Comparison of ENCODE assay signal across 27 mouse cellular contexts in the genomic region with DNA sequence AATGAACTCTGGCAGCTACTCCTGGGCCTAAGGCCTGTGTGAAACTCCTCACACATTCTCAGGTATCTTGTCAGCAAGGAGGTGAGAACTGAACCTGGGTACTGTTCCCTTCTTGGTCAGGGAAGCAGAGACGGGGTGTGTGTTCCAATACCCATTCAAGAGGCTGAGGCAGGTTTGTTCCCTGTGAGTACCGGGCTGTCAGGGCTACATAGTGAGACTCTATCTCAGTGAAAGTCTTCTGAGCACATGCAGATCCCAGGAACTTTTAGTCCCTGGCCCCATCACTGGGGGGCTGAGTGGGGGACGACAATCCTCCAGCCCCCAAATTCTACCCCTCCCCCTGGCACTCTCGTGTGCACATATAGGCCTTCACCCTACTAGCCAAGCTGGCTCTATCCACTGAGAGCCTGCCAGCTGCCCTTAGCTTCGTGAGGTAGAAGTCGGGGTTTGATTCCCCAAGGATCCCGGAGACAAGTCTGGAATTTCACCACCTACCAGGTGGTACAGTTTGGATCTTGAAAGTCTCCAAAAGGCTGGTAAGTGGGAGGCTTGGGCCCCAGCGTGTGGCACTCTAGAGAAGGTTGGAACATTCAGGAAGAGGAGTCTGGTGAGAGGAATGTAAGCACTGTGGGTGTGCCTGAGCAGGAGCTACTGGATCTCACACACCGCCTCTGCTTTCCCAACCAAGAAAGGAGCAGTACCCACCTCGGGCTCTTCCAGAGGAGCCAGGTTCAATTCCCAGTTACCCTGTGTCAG. TPM values are rescaled to one million over a fixed set of nuclear protein-coding genes. Genes with fewer than 3 reads are reported as not detected.
DNase-seq lines count a peak whose midpoint lies in the region; ATAC-seq and TF ChIP-seq lines count a peak whose summit lies in the region.
"Had no signal": no experiment of that assay in that cellular context is flagged by ENCODE, and none has a peak within 500 bp of the region (broad histone marks: within the 10 kb centered on the region; RNA-seq: fewer than 3 reads in every experiment).

No protein-coding gene starts in this region.

- peak; percentile 67 for DNase-seq in heart, adult 11 months
- no peak for DNase-seq in liver
- DNase-seq in urinary bladder, postnatal 4 days (ENCODE audit: low spot score in 2 of 2): peak; percentile 12 to 52
- no peak for DNase-seq in urinary bladder, adult 18-20 months (ENCODE audit: low spot score in 2 of 2)
- DNase-seq in forebrain, postnatal 0 days: no peak
- DNase-seq: adrenal gland, adult 2 months; adrenal gland, postnatal 14 days; cerebellum, adult 11-12 months; cerebellum, adult 8-10 months; cerebellum, postnatal 14 days; gastrocnemius, postnatal 25 days; heart, adult 2 months; heart, postnatal 14 days; heart, postnatal 4 days; kidney, adult 11 months had no signal

- H3K36me3 ChIP-seq in heart, embryonic 12.5 days: no peaks in the 10 kb centered on the region
- no peaks in the 10 kb centered on the region for H3K36me3 ChIP-seq in liver, embryonic 12.5 days
- H3K36me3 ChIP-seq in forebrain, postnatal 0 days (ENCODE audit: insufficient read depth): no peaks in the 10 kb centered on the region
- H3K36me3 ChIP-seq: forebrain, embryonic 12.5 days; forebrain, embryonic 15.5 days; heart, embryonic 15.5 days had no signal

- no peak for TF ChIP-seq CTCF in forebrain, postnatal 0 days (IDR thresholded peaks at IDR 0.05; ENCODE audit: low read depth)

- no peaks in the 10 kb centered on the region for H3K27me3 ChIP-seq in heart, embryonic 12.5 days (replicated peaks)
- H3K27me3 ChIP-seq in liver, embryonic 12.5 days (replicated peaks): no peaks in the 10 kb centered on the region
- no peaks in the 10 kb centered on the region for H3K27me3 ChIP-seq in forebrain, postnatal 0 days (ENCODE audit: insufficient read depth, low read length)
- H3K27me3 ChIP-seq: forebrain, embryonic 12.5 days; forebrain, embryonic 15.5 days; heart, embryonic 15.5 days had no signal

- H3K4me1 ChIP-seq in heart, embryonic 12.5 days (replicated peaks): peaks cover 17% of the 10 kb centered on the region
- peaks cover 62% of the 10 kb centered on the region for H3K4me1 ChIP-seq in liver, embryonic 12.5 days
- no peaks in the 10 kb centered on the region for H3K4me1 ChIP-seq in forebrain, postnatal 0 days (ENCODE audit: insufficient read depth)
- H3K4me1 ChIP-seq: forebrain, embryonic 12.5 days; forebrain, embryonic 15.5 days had no signal

- H3K4me3 ChIP-seq in heart, embryonic 12.5 days: no peak overlapping the region
- H3K4me3 ChIP-seq in liver, embryonic 12.5 days: no peak overlapping the region
- H3K4me3 ChIP-seq in forebrain, postnatal 0 days (ENCODE audit: low read depth, low read length): no peak overlapping the region
- H3K4me3 ChIP-seq: forebrain, embryonic 12.5 days; forebrain, embryonic 15.5 days; heart, adult 2 months; heart, embryonic 15.5 days had no signal

- WGBS in heart, embryonic 12.5 days: 69% methylated on average over 10 of the region's 10 CpGs
- whole genome bisulfite sequencing in liver, embryonic 12.5 days (ENCODE audit: insufficient replicate concordance): 80% methylated on average over 10 of the region's 10 CpGs
- 82% methylated on average over 10 of the region's 10 CpGs for WGBS in forebrain, postnatal 0 days

- no peak overlapping the region for H3K4me2 ChIP-seq in heart, embryonic 12.5 days
- no peak overlapping the region for H3K4me2 ChIP-seq in liver, embryonic 12.5 days
- no peak overlapping the region for H3K4me2 ChIP-seq in forebrain, postnatal 0 days (ENCODE audit: low read depth)
- H3K4me2 ChIP-seq: forebrain, embryonic 12.5 days; forebrain, embryonic 15.5 days; heart, embryonic 11.5 days; heart, embryonic 15.5 days; hindbrain, embryonic 14.5 days had no signal

- H3K9me3 ChIP-seq in heart, embryonic 12.5 days (replicated peaks): no peaks in the 10 kb centered on the region
- H3K9me3 ChIP-seq in liver, embryonic 12.5 days (replicated peaks): no peaks in the 10 kb centered on the region
- no peaks in the 10 kb centered on the region for H3K9me3 ChIP-seq in forebrain, postnatal 0 days (ENCODE audit: low read length)
- H3K9me3 ChIP-seq: forebrain, embryonic 12.5 days; forebrain, embryonic 15.5 days; heart, embryonic 15.5 days had no signal

- no peak overlapping the region for H3K27ac ChIP-seq in heart, embryonic 12.5 days (ENCODE audit: poor library complexity, severe bottlenecking)
- peak overlapping the region; percentile 81 for H3K27ac ChIP-seq in liver, embryonic 12.5 days
- H3K27ac ChIP-seq in forebrain, postnatal 0 days (ENCODE audit: low read depth, low read length): no peak overlapping the region
- H3K27ac ChIP-seq: forebrain, embryonic 12.5 days; forebrain, embryonic 15.5 days; heart, adult 2 months; heart, embryonic 15.5 days; hindbrain, embryonic 14.5 days; hindbrain, postnatal 0 days had no signal

- ATAC-seq in heart, embryonic 12.5 days (ENCODE audit: insufficient number of reproducible peaks, low FRiP score): no peak
- ATAC-seq in liver, embryonic 12.5 days: no peak
- no peak for ATAC-seq in forebrain, postnatal 0 days
- ATAC-seq: CD4-positive, CD25-positive, alpha-beta regulatory T cell, adult 4 months; forebrain, embryonic 15.5 days; hindbrain, postnatal 0 days; inflammation-experienced regulatory T-cells, adult 6 months had no signal

- H3K9ac ChIP-seq in heart, embryonic 12.5 days: no peak overlapping the region
- H3K9ac ChIP-seq in liver, embryonic 12.5 days: no peak overlapping the region
- H3K9ac ChIP-seq in forebrain, postnatal 0 days: no peak overlapping the region
- H3K9ac ChIP-seq: forebrain, embryonic 12.5 days; forebrain, embryonic 15.5 days; heart, embryonic 15.5 days; hindbrain, embryonic 14.5 days had no signal

RNA-seq across cellular contexts. Expression of a gene that starts 2.9 kb away (rescaled TPM):
- polyA plus RNA-seq in heart, embryonic 12.5 days (2016; fragmentation: Nextera tagmentation; extraction: Ambion mirVana): 6.2 and 8.2 TPM in 2 replicates
- polyA plus RNA-seq in liver, embryonic 12.5 days (2016; fragmentation: Nextera tagmentation; extraction: Ambion mirVana): 40.9 and 44.2 TPM in 2 replicates
- 0.33 TPM in 1 of 2 replicates, not detected in the other for total RNA-seq in forebrain, postnatal 0 days (2014; rRNA removed)
- 0.18 and 0.28 TPM in 2 replicates for polyA plus RNA-seq in forebrain, postnatal 0 days (2015; fragmentation: Nextera tagmentation; extraction: Ambion mirVana)
- total RNA-seq: gastrocnemius, adult 8-10 months; gastrocnemius, postnatal 25 days; hindbrain, postnatal 0 days had no signal
- polyA plus RNA-seq: C2C12; CD4-positive, CD25-positive, alpha-beta regulatory T cell, adult 4 months had no signal

RNA-seq across cellular contexts. Expression of a gene that starts 31.2 kb away (rescaled TPM):
- polyA plus RNA-seq in heart, embryonic 12.5 days (2016; fragmentation: Nextera tagmentation; extraction: Ambion mirVana): 8.1 and 8.5 TPM in 2 replicates
- 28.6 and 30.5 TPM in 2 replicates for polyA plus RNA-seq in liver, embryonic 12.5 days (2016; fragmentation: Nextera tagmentation; extraction: Ambion mirVana)
- total RNA-seq in forebrain, postnatal 0 days (2014; rRNA removed): 14.2 and 24.3 TPM in 2 replicates
- 7.2 and 9.3 TPM in 2 replicates for polyA plus RNA-seq in forebrain, postnatal 0 days (2015; fragmentation: Nextera tagmentation; extraction: Ambion mirVana)

RNA-seq across cellular contexts. Expression of a gene that starts 50.1 kb away (rescaled TPM):
- polyA plus RNA-seq in heart, embryonic 12.5 days (2016; fragmentation: Nextera tagmentation; extraction: Ambion mirVana): 0.46 and 0.73 TPM in 2 replicates
- 0.51 and 0.63 TPM in 2 replicates for polyA plus RNA-seq in liver, embryonic 12.5 days (2016; fragmentation: Nextera tagmentation; extraction: Ambion mirVana)
- total RNA-seq in forebrain, postnatal 0 days (2014; rRNA removed): 4.8 and 7.3 TPM in 2 replicates
- 4.7 and 7.8 TPM in 2 replicates for polyA plus RNA-seq in forebrain, postnatal 0 days (2015; fragmentation: Nextera tagmentation; extraction: Ambion mirVana)
- polyA plus RNA-seq: heart, embryonic 11.5 days had no signal

RNA-seq across cellular contexts. Expression of a gene that starts 54.9 kb away (rescaled TPM):
- polyA plus RNA-seq in heart, embryonic 12.5 days (2016; fragmentation: Nextera tagmentation; extraction: Ambion mirVana): 1.9 and 4.8 TPM in 2 replicates
- 5.0 and 7.1 TPM in 2 replicates for polyA plus RNA-seq in liver, embryonic 12.5 days (2016; fragmentation: Nextera tagmentation; extraction: Ambion mirVana)
- 1.7 and 4.7 TPM in 2 replicates for total RNA-seq in forebrain, postnatal 0 days (2014; rRNA removed)
- 1.0 and 2.0 TPM in 2 replicates for polyA plus RNA-seq in forebrain, postnatal 0 days (2015; fragmentation: Nextera tagmentation; extraction: Ambion mirVana)
- total RNA-seq: hindbrain, postnatal 0 days had no signal

RNA-seq across cellular contexts. Expression of a gene that starts 57.9 kb away (rescaled TPM):
- 29.1 and 32.7 TPM in 2 replicates for polyA plus RNA-seq in heart, embryonic 12.5 days (2016; fragmentation: Nextera tagmentation; extraction: Ambion mirVana)
- 59.5 and 62.4 TPM in 2 replicates for polyA plus RNA-seq in liver, embryonic 12.5 days (2016; fragmentation: Nextera tagmentation; extraction: Ambion mirVana)
- 30.1 and 31.5 TPM in 2 replicates for total RNA-seq in forebrain, postnatal 0 days (2014; rRNA removed)
- polyA plus RNA-seq in forebrain, postnatal 0 days (2015; fragmentation: Nextera tagmentation; extraction: Ambion mirVana): 28.2 and 28.5 TPM in 2 replicates

Comparison
In these comparisons a context has a peak if more than half of its experiments do, and no peak if none do; other contexts are left out.
1. DNase-seq: peak in heart, adult 11 months (single experiment) and urinary bladder, postnatal 4 days (2 of 2); none in liver (single experiment), urinary bladder, adult 18-20 months (0 of 2) and forebrain, postnatal 0 days (single experiment).